Mouse (Mus musculus) CH12.LX (cell line): Measurements from ENCODE around the gene Malrd1. TPM values are rescaled to one million over a fixed set of nuclear protein-coding genes. Genes with fewer than 3 reads are reported as not detected.

ENCODE experiments used
- DNase-seq: peaks from one replicate; pipeline ENCODE4 v3.0.0-alpha.2; 2013; ENCODE audit errors: extremely low read depth
- H3K27ac ChIP-seq: 2 replicates; pipeline ENCODE4 v1.5.1; 2012; ENCODE audit warnings: low read depth, mild to moderate bottlenecking, control low read depth, moderate library complexity; ENCODE audit not compliant: insufficient read depth
- H3K27me3 ChIP-seq: replicated peaks from 2 replicates; pipeline ENCODE3; 2012; ENCODE audit warnings: inconsistent platforms
- H3K36me3 ChIP-seq, 2 experiments: replicated peaks in 1 of 2; 2 replicates each; pipeline versions ENCODE3 to v1.6.1; 2012; ENCODE audit warnings: inconsistent platforms in 1 of 2, low read length in 1 of 2, mild to moderate bottlenecking in 1 of 2, mixed read lengths in 1 of 2, moderate library complexity in 1 of 2; ENCODE audit not compliant: control insufficient read depth in 1 of 2, insufficient read depth in 1 of 2
- H3K4me1 ChIP-seq, 2 experiments: 2 replicates each; pipeline ENCODE4 v1.6.1; 2012; ENCODE audit warnings: inconsistent platforms in 1 of 2, moderate library complexity in 1 of 2; ENCODE audit not compliant: insufficient read depth in 2 of 2, control insufficient read depth in 1 of 2
- H3K4me2 ChIP-seq: 2 replicates; pipeline ENCODE4 v1.6.1; 2012; ENCODE audit warnings: low read depth, mild to moderate bottlenecking, control low read depth; ENCODE audit not compliant: poor library complexity, insufficient read depth, severe bottlenecking
- H3K4me3 ChIP-seq, 3 experiments: fragments of 150-350 bp in 1 of 3; sonication (generic) in 1 of 3; replicated peaks in 1 of 3; 2 replicates each; pipeline versions ENCODE3 to v1.5.1; 2011 to 2012; ENCODE audit warnings: low read depth in 2 of 3, low read length in 2 of 3, mild to moderate bottlenecking in 2 of 3, moderate library complexity in 2 of 3, control low read depth in 1 of 3, improper control_type of control experiment in 1 of 3, inconsistent platforms in 1 of 3, mixed read lengths in 1 of 3; ENCODE audit not compliant: poor library complexity in 1 of 3
- H3K79me2 ChIP-seq: replicated peaks from 2 replicates; pipeline ENCODE4 v1.6.1; 2012; ENCODE audit warnings: mild to moderate bottlenecking, moderate library complexity; ENCODE audit not compliant: control insufficient read depth, poor library complexity, insufficient read depth, severe bottlenecking; ENCODE audit errors: extremely low read depth
- H3K9ac ChIP-seq: 2 replicates; pipeline ENCODE4 v1.6.1; 2012; ENCODE audit warnings: low read depth, mild to moderate bottlenecking, control low read depth, moderate library complexity; ENCODE audit not compliant: insufficient read depth
- H3K9me3 ChIP-seq: replicated peaks from 2 replicates; pipeline ENCODE3; 2012; ENCODE audit warnings: low read length, inconsistent platforms, mixed read lengths
- BHLHE40 ChIP-seq: IDR thresholded peaks from 2 replicates; pipeline ENCODE4 v1.6.1; 2011; ENCODE audit warnings: mild to moderate bottlenecking, low read depth, low read length, improper control_type of control experiment
- CHD1 ChIP-seq: IDR thresholded peaks from 2 replicates; pipeline ENCODE4 v1.6.1; 2012; ENCODE audit warnings: low read depth, low read length, improper control_type of control experiment, inconsistent platforms
- CHD2 ChIP-seq: IDR thresholded peaks from 2 replicates; pipeline ENCODE4 v1.6.1; 2011; ENCODE audit warnings: low read length, improper control_type of control experiment
- CTCF ChIP-seq, 2 experiments: IDR thresholded peaks in 1 of 2; conservative IDR thresholded peaks in 1 of 2; 2 replicates each; pipeline ENCODE4 v1.5.1; 2011 to 2012; ENCODE audit warnings: low read depth in 2 of 2, low read length in 2 of 2, improper control_type of control experiment in 1 of 2, inconsistent platforms in 1 of 2, mild to moderate bottlenecking in 1 of 2, moderate library complexity in 1 of 2
- ELF1 ChIP-seq: IDR thresholded peaks from 2 replicates; pipeline ENCODE4 v1.6.1; 2014; ENCODE audit warnings: low read depth, mild to moderate bottlenecking, inconsistent platforms, low read length, improper control_type of control experiment
- ETS1 ChIP-seq: conservative IDR thresholded peaks from 2 replicates; pipeline ENCODE4 v1.6.1; 2012; ENCODE audit warnings: low read depth, mild to moderate bottlenecking, inconsistent platforms, low read length, improper control_type of control experiment, moderate library complexity
- GABPA ChIP-seq: IDR thresholded peaks from 2 replicates; pipeline ENCODE4 v1.6.1; 2012; ENCODE audit warnings: low read depth, low read length, improper control_type of control experiment, inconsistent platforms; ENCODE audit not compliant: insufficient replicate concordance
- HCFC1 ChIP-seq: IDR thresholded peaks from 2 replicates; pipeline ENCODE4 v1.6.1; 2012; ENCODE audit warnings: low read depth, mild to moderate bottlenecking, inconsistent platforms, low read length, improper control_type of control experiment
- IRF4 ChIP-seq: IDR thresholded peaks from 2 replicates; pipeline ENCODE4 v1.6.1; 2014; ENCODE audit warnings: low read depth, mild to moderate bottlenecking, inconsistent platforms, low read length, improper control_type of control experiment
- JUN ChIP-seq: IDR thresholded peaks from 2 replicates; pipeline ENCODE4 v1.6.1; 2011; ENCODE audit warnings: low read depth, mild to moderate bottlenecking, low read length, improper control_type of control experiment, moderate library complexity; ENCODE audit not compliant: insufficient read depth
- JUND ChIP-seq: conservative IDR thresholded peaks from 2 replicates; pipeline ENCODE4 v1.6.1; 2011; ENCODE audit warnings: low read depth, low read length, improper control_type of control experiment
- MAFK ChIP-seq: IDR thresholded peaks from 2 replicates; pipeline ENCODE4 v1.6.1; 2011; ENCODE audit warnings: low read length, improper control_type of control experiment; ENCODE audit not compliant: insufficient replicate concordance
- MAX ChIP-seq: IDR thresholded peaks from 2 replicates; pipeline ENCODE4 v1.6.1; 2011; ENCODE audit warnings: low read length, improper control_type of control experiment
- MAZ ChIP-seq: IDR thresholded peaks from 2 replicates; pipeline ENCODE4 v1.6.1; 2012; ENCODE audit warnings: low read depth, mild to moderate bottlenecking, inconsistent platforms, low read length, improper control_type of control experiment, moderate library complexity
- MEF2A ChIP-seq: IDR thresholded peaks from 2 replicates; pipeline ENCODE4 v1.6.1; 2014; ENCODE audit warnings: low read depth, mild to moderate bottlenecking, inconsistent platforms, low read length, improper control_type of control experiment, borderline replicate concordance
- MXI1 ChIP-seq: IDR thresholded peaks from 2 replicates; pipeline ENCODE4 v1.6.1; 2011; ENCODE audit warnings: mild to moderate bottlenecking, low read depth, low read length, improper control_type of control experiment
- MYC ChIP-seq: IDR thresholded peaks from 2 replicates; pipeline ENCODE4 v1.6.1; 2011; ENCODE audit warnings: low read depth, mild to moderate bottlenecking, improper control_type of control experiment, low read length
- NELFE ChIP-seq: IDR thresholded peaks from 2 replicates; pipeline ENCODE4 v1.6.1; 2011; ENCODE audit warnings: low read depth, low read length, improper control_type of control experiment
- NRF1 ChIP-seq: IDR thresholded peaks from 2 replicates; pipeline ENCODE4 v1.6.1; 2014; ENCODE audit warnings: low read depth, mild to moderate bottlenecking, inconsistent platforms, low read length, improper control_type of control experiment, moderate library complexity
- RCOR1 ChIP-seq: conservative IDR thresholded peaks from 2 replicates; pipeline ENCODE4 v1.6.1; 2012; ENCODE audit warnings: low read depth, mild to moderate bottlenecking, inconsistent platforms, low read length, improper control_type of control experiment
- SIN3A ChIP-seq: IDR thresholded peaks from 2 replicates; pipeline ENCODE4 v1.6.1; 2012; ENCODE audit warnings: low read length, improper control_type of control experiment, inconsistent platforms
- SMC3 ChIP-seq: IDR thresholded peaks from 2 replicates; pipeline ENCODE4 v1.6.1; 2011; ENCODE audit warnings: low read depth, low read length, improper control_type of control experiment
- UBTF ChIP-seq: IDR thresholded peaks from 2 replicates; pipeline ENCODE4 v1.6.1; 2012; ENCODE audit warnings: low read depth, mild to moderate bottlenecking, inconsistent platforms, low read length, improper control_type of control experiment, moderate library complexity
- USF1 ChIP-seq: IDR thresholded peaks from 2 replicates; pipeline ENCODE4 v1.6.1; 2014; ENCODE audit warnings: low read depth, mild to moderate bottlenecking, inconsistent platforms, low read length, improper control_type of control experiment
- ZC3H11A ChIP-seq: IDR thresholded peaks from 2 replicates; pipeline ENCODE4 v1.6.1; 2012; ENCODE audit warnings: low read depth, mild to moderate bottlenecking, inconsistent platforms, low read length, improper control_type of control experiment
- ZKSCAN1 ChIP-seq: IDR thresholded peaks from 2 replicates; pipeline ENCODE4 v1.6.1; 2012; ENCODE audit warnings: low read depth, inconsistent platforms, low read length, improper control_type of control experiment, borderline replicate concordance
- ZNF384 ChIP-seq: IDR thresholded peaks from 2 replicates; pipeline ENCODE4 v1.6.1; 2012; ENCODE audit warnings: low read depth, low read length, improper control_type of control experiment, inconsistent platforms
- dilution Hi-C: fragments of 300-500 bp; cut with MboI; formaldehyde crosslinking; loops from 2 replicates; pipeline ENCODE4 v1.14.3; 2020; ENCODE audit warnings: low sequenced_read_pairs; ENCODE audit not compliant: extremely low pct_unique_long_range_greater_than_20kb, extremely low pct_ligation_motif_present
- in situ Hi-C: fragments of 300-500 bp; cut with MboI; formaldehyde crosslinking; loops from 3 replicates; pipeline ENCODE4 v1.14.3; 2019; ENCODE audit warnings: low sequenced_read_pairs, low pct_ligation_motif_present, low pct_unique_long_range_greater_than_20kb, mixed read lengths
- polyA plus RNA-seq: library from polyadenylated mRNA; unstranded; fragments of >175 nt; gene quantifications from 2 replicates; pipeline ENCODE4 v1.2.1, GENCODE M21; 2012; ENCODE audit warnings: low read depth; ENCODE audit not compliant: insufficient read length
- total RNA-seq, 2 experiments: library from RNA; depleted of rRNA; stranded (reverse); fragments of 300-350 nt in 1 of 2; fragments of >200 nt in 1 of 2; gene quantifications; 2 replicates each; pipeline ENCODE4 v1.2.3; 2012 to 2014

The Malrd1 gene
- total and polyA plus RNA-seq, 3 experiments = not detected

DNA sequence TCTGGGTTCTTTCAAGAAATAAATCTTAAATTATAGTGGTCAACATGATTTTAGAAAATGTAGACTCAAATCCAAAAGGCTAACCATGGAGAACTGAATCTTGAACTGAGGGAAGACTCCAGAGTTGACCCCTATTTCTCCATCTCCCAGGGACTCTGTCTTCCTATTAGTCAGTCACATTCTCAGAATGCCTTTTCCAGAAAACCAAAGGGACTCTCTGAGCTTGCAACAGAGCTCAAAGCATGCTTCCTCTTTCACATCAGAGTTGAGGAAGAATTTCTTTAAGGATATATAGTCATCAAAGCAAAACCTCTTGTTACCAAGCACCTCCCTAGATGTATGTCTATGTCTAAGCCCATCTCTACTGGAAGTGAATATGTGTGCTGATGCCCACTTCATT is 686.5 kb downstream of the Malrd1 start:
- dilution Hi-C loops (no loop called here), in situ Hi-C loops (no loop called here)
- TF ChIP-seq JUN = no peak
- no peak for TF ChIP-seq BHLHE40
- no peak for TF ChIP-seq USF1
- TF ChIP-seq CHD1 = no peak
- TF ChIP-seq MXI1 = no peak
- TF ChIP-seq MAX = no peak
- no peak for TF ChIP-seq NRF1
- no peak for TF ChIP-seq IRF4
- no peak for TF ChIP-seq UBTF
- no peak for TF ChIP-seq NELFE
- Histone ChIP-seq H3K79me2 (no peaks in the 10 kb centered on the region), H3K27me3 (no peaks in the 10 kb centered on the region), H3K9me3 (no peaks in the 10 kb centered on the region), H3K4me2 (no peak overlapping the region), H3K9ac (no peak overlapping the region), H3K4me3 (no peak overlapping the region), H3K27ac (no peak overlapping the region), H3K36me3 (no peaks in the 10 kb centered on the region), H3K4me1 (no peaks in the 10 kb centered on the region)
- no peak for DNase-seq

DNA sequence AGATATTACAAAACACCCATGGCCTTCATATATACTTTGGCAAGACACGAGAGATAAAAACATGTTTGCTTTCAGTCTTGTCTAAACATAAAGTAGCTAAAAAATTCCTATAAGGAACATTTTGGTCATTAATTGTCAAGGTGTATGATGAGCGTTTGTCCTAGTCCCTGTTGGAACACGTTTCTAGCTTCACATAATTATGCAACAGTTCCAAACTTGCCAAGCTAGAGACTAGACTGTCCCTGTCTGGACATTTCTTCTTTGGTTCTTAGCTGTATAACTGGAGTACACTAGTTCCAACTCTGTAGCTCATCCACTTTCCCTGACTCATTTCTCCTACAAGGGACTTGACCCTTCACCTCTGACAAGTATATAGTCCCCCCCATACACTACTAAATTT is 687.8 kb downstream of the Malrd1 start:
- Histone ChIP-seq H3K4me2 (no peak overlapping the region), H3K36me3 (no peaks in the 10 kb centered on the region), H3K9ac (no peak overlapping the region), H3K27me3 (no peaks in the 10 kb centered on the region), H3K4me1 (no peaks in the 10 kb centered on the region), H3K9me3 (no peaks in the 10 kb centered on the region), H3K79me2 (no peaks in the 10 kb centered on the region), H3K27ac (no peak overlapping the region), H3K4me3 (no peak overlapping the region)
- dilution Hi-C loops (no loop called here), in situ Hi-C loops (no loop called here)
- no peak for TF ChIP-seq CHD2
- TF ChIP-seq SMC3 = no peak
- TF ChIP-seq MAZ = no peak
- no peak for TF ChIP-seq MAFK
- no peak for TF ChIP-seq JUND
- TF ChIP-seq ELF1 = no peak
- no peak for TF ChIP-seq BHLHE40
- TF ChIP-seq ETS1 = no peak
- TF ChIP-seq ZNF384 = no peak
- no peak for TF ChIP-seq NRF1
- no peak for TF ChIP-seq MYC
- TF ChIP-seq NELFE = no peak
- TF ChIP-seq RCOR1 = no peak
- TF ChIP-seq GABPA = no peak
- no peak for TF ChIP-seq CTCF (conservative IDR thresholded peaks at IDR 0.05 in 1 of 2, IDR thresholded peaks at IDR 0.05 in 1 of 2; ENCODE audit: low read depth in 2 of 2, low read length in 2 of 2)
- TF ChIP-seq HCFC1 = no peak
- no peak for TF ChIP-seq ZC3H11A
- no peak for TF ChIP-seq ZKSCAN1
- no peak for TF ChIP-seq SIN3A
- no peak for TF ChIP-seq MEF2A
- no peak for DNase-seq
